Mouse (Mus musculus) embryo, embryonic 9.5 days (tissue): Measurements from ENCODE around the gene B9d2.

ENCODE experiments used
- DNase-seq: peaks from one replicate; pipeline ENCODE4 v3.0.0-alpha.2; 2017; ENCODE audit errors: extremely low spot score

B9d2 gene

DNA sequence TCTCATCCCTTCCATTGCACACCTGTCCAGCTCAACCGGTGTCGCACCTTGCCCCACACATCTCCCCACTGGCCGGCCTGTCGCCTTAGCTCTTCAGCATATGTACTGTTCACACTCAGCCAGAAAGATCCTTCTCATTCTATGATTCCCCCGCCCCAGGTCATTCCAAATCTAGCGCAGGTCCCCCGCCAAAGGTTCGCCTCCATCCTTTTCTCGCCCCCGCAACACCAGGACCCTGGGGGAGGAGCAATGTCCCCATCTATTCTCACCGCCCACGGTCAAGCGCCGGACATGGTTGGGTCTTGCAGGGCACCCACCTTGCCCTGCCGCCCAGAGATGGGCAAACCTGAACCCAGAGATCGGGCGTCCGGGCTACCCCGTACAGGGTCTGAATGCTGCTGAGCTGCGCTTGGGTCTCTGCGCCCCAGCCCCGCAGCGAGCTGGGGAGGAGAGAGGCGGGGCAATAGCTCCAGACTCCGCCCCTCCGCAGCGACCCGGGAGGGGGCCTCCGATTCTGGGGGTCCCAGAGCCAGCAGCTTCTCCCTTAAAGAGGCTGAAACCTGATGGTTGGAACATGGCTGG, 5.8 kb upstream of the B9d2 start, which contains the start of gene Tmem91:
Tmem91 (minus strand) TSS at position 448 of the 582 bp plus-strand sequence.
- DNase-seq = no peak

DNA sequence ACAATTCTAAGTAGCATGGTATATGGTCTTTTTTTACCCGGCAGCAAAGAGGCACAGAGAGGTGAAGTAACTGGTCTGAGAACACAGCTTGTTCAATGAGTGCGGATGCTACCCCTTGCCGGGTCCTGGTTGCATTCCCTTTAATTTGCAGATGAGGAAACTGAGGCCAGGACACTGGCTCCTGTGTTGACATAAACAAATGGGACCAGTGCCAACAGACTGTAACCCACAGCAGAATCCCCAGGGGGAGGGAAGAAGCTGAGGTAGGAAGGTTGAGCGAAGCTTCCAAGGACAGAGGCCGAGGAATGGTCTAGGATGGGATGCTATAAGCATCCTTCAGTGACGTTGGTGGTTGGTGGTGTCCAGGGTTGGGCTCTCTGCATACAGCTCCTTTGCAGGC, 5.2 kb upstream of the B9d2 start:
- DNase-seq = no peak

DNA sequence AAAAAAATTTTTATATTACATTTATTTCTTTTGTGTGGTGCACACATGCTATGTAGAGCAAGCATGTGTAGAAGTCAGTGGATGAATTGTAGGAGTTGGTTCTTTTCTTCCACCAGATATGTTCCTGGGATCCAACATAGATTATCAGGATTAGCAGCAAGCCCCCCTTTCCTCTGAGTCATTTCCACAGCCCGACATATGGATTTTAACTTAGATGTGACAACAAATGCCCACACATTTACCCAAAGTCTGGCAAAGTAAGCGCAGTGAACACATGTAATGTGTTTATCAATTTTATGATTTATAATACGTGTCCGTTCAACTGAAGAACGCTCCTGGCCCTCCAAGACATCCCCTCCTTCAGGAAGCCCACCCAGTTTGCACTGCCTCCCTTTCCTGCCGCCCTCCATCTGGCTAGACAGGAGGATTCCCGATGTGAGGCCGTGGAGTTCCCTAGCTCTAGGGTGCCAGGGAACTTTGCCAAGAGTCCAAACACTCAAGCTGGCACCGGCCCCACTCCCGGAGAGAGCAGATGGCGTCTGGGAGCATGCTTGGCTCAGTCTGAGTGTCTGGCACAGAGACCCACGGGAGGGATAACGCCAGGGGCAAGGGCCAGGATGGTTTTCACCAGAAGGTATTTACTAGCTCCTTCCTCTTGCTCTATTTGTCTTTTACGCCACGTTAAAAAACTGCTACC, 4.3 kb upstream of the B9d2 start:
- DNase-seq = no peak

DNA sequence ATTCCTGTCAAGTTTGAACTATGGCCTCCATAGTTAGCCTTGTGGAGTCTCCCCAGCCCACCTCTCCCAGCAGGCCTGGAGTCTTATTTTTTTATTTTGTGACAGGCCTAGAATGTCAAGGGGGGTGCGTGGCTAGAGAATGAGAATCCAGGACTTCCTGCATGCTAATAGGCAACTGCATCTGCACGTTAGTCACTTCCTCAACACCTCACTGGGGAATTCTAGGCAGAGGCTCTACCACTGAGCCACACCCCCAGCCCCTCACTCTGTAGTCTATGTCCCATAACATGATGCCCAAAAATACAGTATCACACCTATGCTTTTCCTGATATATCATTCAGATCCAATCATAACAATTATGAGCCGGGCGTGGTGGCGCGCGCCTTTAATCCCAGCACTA, 3.6 kb upstream of the B9d2 start:
- DNase-seq = no peak

DNA sequence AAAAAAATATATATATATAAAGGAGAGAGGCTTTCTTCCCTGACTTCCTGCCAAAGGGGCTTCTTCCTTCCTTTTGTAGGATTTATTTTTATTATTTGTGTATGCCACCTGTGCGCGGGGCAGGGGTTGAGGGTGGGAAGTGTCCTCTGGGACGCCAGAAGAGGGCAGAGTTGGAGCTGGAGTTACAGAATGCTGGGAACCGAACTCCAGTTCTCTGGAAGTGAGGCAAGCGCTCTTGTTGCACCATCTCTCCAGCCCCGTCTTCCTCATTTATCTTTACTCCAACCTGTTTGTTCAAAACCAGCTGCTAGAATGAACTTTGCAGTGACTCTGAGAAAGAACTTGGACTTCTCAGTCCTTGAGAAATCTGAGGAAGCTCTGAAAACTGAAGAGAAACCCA, 609 bp upstream of the B9d2 start:
- DNase-seq = no peak

DNA sequence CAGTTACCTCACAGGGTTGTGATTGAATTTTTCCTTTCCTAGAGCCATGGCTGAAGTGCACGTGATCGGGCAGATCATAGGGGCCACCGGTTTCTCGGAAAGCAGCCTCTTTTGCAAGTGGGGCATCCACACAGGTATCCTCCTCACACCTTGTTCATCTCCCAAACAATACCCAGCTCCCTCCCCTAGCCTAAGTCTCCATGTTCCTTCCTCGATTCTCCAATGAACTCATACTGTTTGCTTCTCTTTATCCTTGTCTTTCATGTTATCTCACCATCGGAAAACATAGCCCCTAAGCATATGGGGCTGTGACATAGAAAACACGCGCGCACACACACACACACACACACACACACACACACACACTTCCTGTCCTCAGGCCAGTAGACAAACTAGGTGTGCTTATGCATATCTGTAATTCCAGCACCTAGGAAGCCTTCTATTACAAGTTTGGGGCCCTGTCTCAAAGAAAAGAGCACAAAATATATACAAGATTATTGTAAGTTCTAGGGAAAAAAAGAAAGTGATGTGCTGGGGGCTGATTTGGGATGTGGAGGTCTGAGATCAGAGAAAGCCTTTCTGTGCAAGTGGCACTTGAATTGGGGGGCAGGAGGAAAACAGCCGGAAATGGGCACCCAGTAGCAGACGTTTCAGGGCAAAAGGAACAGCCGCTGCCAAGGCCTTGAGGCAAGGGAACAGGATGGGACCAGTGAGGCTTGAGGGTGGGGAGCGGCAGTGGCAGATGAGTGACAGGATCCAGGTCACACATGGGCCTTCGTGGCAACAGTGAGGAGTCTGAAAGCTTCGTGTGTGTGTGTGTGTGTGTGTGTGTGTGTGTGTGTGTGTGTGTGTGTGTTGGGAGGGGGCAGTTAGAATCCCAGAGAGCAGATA, 1.0 kb downstream of the B9d2 start:
- no peak for DNase-seq

DNA sequence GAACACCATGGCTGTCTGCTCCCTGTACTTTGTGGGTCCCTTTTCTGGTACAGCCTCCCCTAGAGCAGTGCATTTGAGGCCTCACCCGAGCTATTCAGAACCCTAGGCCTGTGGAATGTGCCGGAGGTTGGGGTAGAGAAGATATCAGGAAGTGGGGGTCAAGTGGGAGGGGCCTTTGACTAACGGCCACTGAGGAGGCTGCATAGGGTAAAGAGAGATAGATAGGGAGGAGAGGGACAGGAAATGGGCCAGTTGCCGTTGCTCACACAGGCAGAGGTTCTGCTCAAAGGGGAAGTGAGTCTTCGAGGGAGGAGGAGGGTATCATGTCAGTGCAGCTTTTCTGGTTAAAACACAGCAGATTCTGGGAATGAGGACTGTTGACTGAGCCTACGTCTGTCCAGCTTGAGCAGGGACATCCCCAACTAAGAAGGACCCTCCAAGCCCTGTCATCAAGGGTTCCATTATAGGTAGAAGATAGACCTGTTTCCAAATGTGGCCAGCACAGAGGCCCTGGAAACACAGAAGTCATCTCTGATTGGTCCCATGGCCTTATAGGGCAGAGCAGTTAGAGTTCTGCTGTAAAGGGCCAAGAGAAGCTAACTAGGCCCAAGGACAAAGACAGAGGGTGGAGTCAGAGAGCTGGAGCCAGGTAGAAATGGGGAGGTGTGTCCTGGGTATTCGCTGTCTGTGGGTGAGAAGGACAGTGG, 3.0 kb downstream of the B9d2 start:
- DNase-seq = no peak

DNA sequence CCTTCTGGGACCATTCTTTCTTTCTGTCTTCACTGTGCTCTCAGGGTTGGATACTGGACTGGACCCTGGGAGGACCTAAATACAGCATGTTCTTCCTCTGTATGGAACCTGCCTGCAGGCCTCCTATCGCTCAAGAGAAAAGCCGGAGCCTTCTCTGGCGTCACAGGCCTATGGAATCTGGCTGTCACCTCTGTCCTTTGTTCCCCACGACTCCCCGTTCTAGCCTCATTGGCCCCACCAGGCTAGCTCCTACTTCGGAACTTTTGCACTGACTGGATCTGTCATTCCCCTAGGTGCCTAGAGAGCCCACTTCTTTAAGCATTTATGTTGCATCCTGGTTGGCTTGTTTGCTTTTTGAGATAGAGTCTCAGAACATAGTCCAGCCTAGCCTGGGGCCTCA, 4.1 kb downstream of the B9d2 start:
- no peak for DNase-seq

DNA sequence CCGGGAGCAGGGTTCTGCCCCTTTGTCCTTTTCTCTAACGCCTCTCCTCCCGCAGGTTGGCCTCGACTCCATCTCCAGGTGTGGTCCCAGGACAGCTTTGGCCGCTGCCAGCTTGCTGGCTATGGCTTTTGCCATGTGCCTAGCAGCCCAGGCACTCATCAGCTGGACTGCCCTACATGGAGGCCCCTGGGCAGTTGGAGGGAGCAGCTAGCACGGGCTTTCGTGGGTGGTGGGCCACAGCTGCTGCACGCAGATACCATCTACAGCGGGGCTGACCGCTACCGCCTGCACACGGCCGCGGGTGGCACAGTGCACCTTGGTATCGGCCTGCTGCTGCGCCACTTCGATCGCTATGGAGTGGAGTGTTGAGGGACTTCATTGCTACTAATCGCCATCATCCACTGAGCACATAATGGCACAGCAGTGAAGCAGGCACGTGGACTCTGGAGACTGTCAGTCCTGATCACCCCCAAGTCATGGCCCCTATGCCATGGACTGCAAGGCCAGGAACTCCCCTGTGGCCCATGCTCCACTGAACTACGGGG, 5.4 kb downstream of the B9d2 start:
- no peak for DNase-seq

DNA sequence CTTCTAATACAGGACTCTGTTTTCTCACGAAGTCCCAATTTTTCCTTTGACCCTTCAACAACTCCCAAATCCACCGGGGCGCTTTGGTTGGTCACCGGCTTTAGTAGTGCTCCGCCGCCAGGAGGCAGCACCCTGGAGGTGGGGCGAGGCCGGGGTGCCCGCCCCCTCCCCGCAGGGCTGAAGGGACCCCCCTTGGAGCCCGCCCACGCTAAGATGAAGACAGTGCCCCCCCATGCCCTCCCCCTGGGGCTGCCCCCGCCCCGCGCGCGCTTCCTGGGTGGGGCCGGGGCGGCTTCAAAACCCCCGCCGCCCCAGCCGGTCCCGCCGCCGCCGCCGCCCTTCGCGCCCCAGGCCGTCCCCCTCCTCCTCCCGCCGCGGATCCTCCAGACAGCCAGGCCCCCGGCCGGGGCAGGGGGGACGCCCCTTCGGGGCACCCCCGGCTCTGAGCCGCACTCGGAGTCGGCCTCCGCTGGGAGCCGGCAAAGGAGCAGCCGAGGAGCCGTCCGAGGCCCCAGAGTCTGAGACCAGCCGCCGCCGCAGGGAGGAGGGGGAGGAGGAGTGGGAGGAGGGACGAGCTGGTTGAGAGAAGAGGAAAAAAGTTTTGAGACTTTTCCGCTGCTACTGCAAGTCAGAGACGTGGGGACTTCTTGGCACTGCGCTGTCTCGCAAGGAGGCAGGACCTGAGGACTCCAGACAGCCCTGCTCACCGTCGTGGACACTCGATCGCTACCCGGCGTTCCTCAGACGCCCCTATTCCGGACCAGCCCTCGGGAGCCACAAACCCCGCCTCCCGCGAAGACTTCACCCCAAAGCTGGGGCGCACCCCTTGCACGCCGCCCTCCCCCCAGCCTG, 6.3 kb downstream of the B9d2 start, which contains the start of gene Tgfb1:
Tgfb1 (plus strand) TSS at position 323 of the 852 bp plus-strand sequence.
- peak; percentile 80 for DNase-seq

DNA sequence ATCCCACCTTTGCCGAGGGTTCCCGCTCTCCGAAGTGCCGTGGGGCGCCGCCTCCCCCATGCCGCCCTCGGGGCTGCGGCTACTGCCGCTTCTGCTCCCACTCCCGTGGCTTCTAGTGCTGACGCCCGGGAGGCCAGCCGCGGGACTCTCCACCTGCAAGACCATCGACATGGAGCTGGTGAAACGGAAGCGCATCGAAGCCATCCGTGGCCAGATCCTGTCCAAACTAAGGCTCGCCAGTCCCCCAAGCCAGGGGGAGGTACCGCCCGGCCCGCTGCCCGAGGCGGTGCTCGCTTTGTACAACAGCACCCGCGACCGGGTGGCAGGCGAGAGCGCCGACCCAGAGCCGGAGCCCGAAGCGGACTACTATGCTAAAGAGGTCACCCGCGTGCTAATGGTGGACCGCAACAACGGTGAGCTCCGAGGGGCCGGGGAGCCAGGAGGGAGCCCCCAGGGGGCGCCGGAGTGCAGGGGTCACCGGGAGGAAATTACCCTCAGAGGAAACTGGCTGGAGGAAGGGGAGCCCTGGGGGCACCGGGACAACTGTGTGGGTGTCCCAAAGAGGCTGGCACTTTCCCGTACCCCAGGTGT, 7.3 kb downstream of the B9d2 start:
- DNase-seq = peak; percentile 40

DNA sequence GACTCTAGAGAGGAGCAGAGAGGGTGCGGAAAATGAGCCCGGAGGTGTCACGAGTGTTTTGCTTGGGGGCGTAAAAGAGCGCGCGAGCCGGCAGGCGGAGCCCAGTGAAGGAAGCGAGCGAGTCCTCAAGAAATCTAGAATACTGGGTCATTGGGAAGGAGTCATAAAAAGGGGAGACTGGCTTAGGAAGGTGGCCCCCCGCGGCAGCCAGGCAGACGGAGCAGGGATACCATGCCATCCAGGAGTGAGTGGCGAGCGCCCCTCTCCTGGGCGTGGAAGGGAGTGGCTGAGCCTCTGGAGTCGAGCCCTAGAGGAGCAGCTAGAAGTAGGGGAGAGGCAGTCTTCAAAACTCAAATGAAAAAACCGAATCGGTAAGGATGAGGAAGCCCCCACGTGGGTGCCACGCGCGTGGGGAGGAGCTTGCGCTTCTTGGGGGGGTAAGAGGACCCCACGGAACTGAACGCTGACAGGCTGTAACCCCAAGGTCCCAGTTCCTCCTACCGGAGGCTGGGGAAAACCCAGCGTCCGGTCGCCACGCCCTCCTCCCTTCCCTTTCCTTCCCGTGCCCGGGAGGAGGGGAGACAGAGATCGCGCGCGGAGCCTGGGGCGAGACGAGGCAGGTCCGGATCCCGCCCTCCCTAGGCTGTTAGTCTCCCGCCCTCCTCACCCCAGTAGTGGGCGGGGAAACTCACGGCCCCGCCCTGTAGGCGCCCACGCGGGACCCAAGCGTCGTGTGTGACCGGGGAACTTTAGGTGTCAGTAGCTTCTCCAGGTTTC, 8.4 kb downstream of the B9d2 start:
- peak; percentile 60 for DNase-seq

DNA sequence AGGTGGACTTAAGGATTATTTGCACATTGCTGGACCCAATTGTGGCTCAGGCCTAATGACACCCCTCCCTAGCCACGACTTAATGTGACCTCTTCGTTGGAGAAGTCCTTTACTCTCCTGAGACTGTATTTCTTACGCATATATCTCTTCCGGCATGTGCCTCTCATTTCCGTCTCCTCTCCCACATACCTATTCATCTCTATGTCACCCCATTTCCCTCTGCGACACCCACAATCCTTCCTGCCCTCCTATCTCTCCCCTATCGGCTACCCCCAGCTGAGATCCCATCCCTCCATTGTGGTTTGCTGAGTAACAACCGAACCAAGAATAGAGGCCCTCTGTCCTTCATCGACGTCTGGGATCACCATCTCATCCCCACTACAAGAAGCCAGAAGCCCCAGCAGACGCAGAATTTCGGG, 9.0 kb downstream of the B9d2 start:
- DNase-seq = no peak

DNA sequence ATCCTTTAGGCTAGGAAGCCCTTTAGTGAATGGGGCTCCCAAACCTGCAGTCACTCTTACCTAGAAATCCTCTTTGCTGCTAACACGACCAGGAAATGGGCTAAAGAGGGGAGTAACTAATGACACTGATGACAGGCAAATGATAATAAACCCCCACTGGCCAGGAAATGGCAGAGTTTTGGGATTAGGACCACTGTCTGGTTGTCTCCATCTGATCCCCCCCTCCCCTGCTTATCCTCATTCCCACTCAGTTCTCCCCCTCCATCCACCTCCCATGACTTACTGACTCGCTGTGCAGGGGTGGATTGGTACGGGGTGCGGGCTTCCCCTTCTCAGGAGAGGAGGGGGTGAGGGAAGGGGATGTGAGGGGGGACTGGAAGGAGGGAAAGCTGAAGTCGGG, 9.5 kb downstream of the B9d2 start:
- DNase-seq = no peak

DNA sequence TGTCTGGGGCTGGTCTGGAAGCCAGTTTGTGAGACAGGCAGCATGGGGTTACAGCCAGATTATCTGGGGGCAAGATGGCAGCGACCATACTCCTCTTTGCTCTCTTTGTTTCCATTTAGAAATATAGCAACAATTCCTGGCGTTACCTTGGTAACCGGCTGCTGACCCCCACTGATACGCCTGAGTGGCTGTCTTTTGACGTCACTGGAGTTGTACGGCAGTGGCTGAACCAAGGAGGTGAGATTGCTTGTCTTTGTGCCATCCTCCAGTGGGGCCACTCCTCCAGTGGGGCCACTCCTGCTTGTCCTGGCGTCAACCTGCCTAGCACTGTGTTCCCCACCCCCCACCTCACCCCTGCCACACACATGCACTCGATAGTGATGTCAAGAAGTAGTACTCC, 13.5 kb downstream of the B9d2 start:
- DNase-seq = no peak

DNA sequence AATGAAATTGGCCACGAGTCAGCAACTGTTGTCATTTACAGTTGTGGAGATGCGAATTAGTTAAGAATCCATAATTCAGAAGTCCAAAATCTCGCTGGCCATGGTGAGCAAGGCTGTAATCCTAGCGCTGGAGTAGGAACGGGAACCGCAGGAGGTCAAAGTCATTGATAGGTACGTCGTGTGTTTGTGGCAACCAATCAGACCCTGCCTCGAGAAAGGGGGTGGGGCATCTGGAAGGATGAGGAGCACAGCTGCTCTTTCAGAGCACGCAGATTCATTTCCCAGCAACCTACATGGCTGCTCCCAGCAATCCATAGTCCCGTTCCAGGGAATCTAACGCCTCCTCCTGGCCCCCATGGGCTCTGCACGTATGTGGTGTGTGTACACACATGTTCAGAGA, 19.3 kb downstream of the B9d2 start:
- DNase-seq = no peak

DNA sequence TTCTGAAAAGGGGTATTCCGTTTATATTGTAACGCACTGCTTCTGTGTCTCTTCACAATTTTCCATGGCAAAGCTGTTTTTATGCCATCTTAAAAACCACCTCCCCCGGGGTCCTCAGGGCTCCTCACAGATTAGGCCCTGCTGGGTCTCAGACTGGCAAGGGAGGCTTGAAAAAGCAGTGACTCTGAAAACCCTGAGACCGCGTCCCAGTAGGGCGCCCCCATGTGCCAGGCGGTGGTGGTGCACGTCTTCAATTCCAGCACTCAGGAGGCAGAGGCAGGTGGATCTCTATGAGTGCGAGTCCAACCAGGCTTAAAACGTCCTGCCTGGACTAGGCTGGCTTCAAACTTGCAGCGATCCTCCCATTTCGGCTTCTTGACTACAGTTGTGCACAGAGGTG, 20.2 kb downstream of the B9d2 start:
- DNase-seq = no peak

DNA sequence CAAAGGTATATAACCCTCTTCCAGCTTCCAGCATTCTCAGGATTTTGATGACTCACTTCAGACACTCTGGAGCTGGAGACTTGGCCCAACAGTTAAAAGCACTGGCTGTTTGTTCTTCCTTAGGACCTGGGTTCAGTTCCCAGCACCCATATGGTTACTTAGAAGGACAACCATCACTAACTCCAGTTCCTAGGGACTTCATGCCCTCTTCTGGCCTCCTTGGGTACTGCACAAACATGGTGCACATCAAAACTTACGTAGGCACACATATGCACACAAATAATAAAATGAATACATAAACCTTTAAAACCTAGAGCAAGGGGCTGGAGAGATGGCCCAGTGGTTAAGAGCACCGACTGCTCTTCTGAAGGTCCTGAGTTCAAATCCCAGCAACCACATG, 21.8 kb downstream of the B9d2 start:
- no peak for DNase-seq

DNA sequence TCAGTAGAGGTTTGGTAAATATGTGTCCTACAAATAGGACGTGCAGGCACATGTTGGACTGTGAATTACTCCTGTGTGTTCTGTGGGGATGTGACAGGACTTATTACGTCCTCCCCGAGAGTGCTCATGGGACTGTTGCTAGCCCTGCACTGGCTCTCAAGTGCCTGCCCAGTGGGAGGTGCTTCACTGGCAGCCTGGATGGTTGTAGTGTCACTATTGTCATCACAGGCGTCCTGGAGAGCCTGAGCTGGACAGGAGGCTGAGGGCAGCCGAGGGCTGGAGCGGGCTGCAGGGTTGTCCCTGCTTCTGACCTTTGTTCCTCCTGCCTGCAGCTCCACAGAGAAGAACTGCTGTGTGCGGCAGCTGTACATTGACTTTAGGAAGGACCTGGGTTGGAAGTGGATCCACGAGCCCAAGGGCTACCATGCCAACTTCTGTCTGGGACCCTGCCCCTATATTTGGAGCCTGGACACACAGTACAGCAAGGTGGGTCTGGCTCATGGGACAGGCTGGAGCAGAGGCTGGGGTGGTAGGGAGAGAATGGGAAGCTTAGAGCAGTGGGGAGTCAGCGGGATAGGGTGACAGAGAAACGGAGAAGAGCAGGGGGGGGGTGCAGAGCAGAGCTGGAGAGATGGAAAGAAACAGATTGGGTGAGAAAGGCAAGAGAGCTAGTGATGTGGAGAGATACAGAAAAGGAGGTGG, 23.4 kb downstream of the B9d2 start:
- DNase-seq = no peak
